10 mouse cellular contexts compared by ENCODE assay signal in genomic region chr17:84114279-84114994, GRCm38 (mm10).
A peak's percentile ranks its signal among the peaks of the same experiment; 100 is the strongest.
DNase-seq lines count a peak whose midpoint lies in the region; ATAC-seq lines count a peak whose summit lies in the region.
"Had no signal": no experiment of that assay in that cellular context is flagged by ENCODE, and none has a peak within 500 bp of the region (broad histone marks: within the 10 kb centered on the region; RNA-seq: fewer than 3 reads in every experiment).

No protein-coding gene starts in this region.

- 72% methylated on average over 9 of the region's 9 CpGs for WGBS in heart, embryonic 16.5 days
- 68% methylated on average over 9 of the region's 9 CpGs for WGBS in midbrain, embryonic 12.5 days
- 63% methylated on average over 9 of the region's 9 CpGs for WGBS in midbrain, embryonic 11.5 days
- WGBS in intestine, embryonic 15.5 days, result 75% methylated on average over 9 of the region's 9 CpGs
- 69% methylated on average over 9 of the region's 9 CpGs for WGBS in forebrain, embryonic 12.5 days

- no peaks in the 10 kb centered on the region for H3K9me3 ChIP-seq in heart, embryonic 16.5 days (replicated peaks; ENCODE audit: control insufficient read depth, low read length)
- H3K9me3 ChIP-seq in midbrain, embryonic 12.5 days, result no peaks in the 10 kb centered on the region
- H3K9me3 ChIP-seq in midbrain, embryonic 11.5 days (ENCODE audit: control insufficient read depth, low read length), result no peaks in the 10 kb centered on the region
- H3K9me3 ChIP-seq in intestine, embryonic 15.5 days, result no peaks in the 10 kb centered on the region
- H3K9me3 ChIP-seq in forebrain, embryonic 12.5 days, result no peaks in the 10 kb centered on the region
- H3K9me3 ChIP-seq: hindbrain, embryonic 15.5 days; neural tube, embryonic 15.5 days had no signal

- H3K36me3 ChIP-seq in heart, embryonic 16.5 days (ENCODE audit: control insufficient read depth, insufficient read depth), result no peaks in the 10 kb centered on the region
- H3K36me3 ChIP-seq in midbrain, embryonic 12.5 days, result no peaks in the 10 kb centered on the region
- no peaks in the 10 kb centered on the region for H3K36me3 ChIP-seq in midbrain, embryonic 11.5 days (ENCODE audit: control insufficient read depth, insufficient read depth, low read length)
- H3K36me3 ChIP-seq in intestine, embryonic 15.5 days, result no peaks in the 10 kb centered on the region
- H3K36me3 ChIP-seq in forebrain, embryonic 12.5 days (replicated peaks), result no peaks in the 10 kb centered on the region
- H3K36me3 ChIP-seq: hindbrain, embryonic 15.5 days; neural tube, embryonic 15.5 days had no signal

- no peak for DNase-seq in heart, postnatal 14 days
- no peak for DNase-seq in midbrain, embryonic 11.5 days (ENCODE audit: low spot score, missing footprints)

- ATAC-seq in heart, embryonic 16.5 days (replicated peaks; ENCODE audit: extremely low read depth, insufficient read depth, low FRiP score), result no peak
- 0 out of 2 replicates have a peak, but pooled peaks have one; percentile 31 for ATAC-seq in midbrain, embryonic 12.5 days (ENCODE audit: low FRiP score, low read depth)
- no peak; the same call in 1 of the 2 replicates for ATAC-seq in midbrain, embryonic 11.5 days (ENCODE audit: low FRiP score)
- ATAC-seq in intestine, embryonic 15.5 days, result peak; percentile 19; the same call in 1 of the 2 replicates
- ATAC-seq in monocyte, adult 5-6 weeks (replicated peaks; ENCODE audit: insufficient number of reproducible peaks, low FRiP score, low TSS enrichment, poor library complexity, severe bottlenecking), result peak; percentile 1
- no peak for ATAC-seq in forebrain, embryonic 12.5 days (ENCODE audit: low FRiP score)
- ATAC-seq in inflammation-experienced regulatory T-cells, adult 6 months, result no peak

- H3K27ac ChIP-seq in heart, embryonic 16.5 days (ENCODE audit: low read length), result peak overlapping the region; percentile 26; the same call in 1 of the 2 replicates
- no peak overlapping the region for H3K27ac ChIP-seq in midbrain, embryonic 12.5 days (replicated peaks)
- H3K27ac ChIP-seq in midbrain, embryonic 11.5 days (ENCODE audit: low read depth, low read length), result no peak overlapping the region
- no peak overlapping the region for H3K27ac ChIP-seq in intestine, embryonic 15.5 days
- no peak overlapping the region for H3K27ac ChIP-seq in forebrain, embryonic 12.5 days
- H3K27ac ChIP-seq: hindbrain, embryonic 15.5 days; neural tube, embryonic 15.5 days had no signal

- peaks cover 26% of the 10 kb centered on the region for H3K4me1 ChIP-seq in heart, embryonic 16.5 days (ENCODE audit: control insufficient read depth, insufficient read depth, low read length)
- peaks cover 4% of the 10 kb centered on the region; the same call in 1 of the 2 replicates for H3K4me1 ChIP-seq in midbrain, embryonic 12.5 days
- no peaks in the 10 kb centered on the region; the same call in 1 of the 2 replicates for H3K4me1 ChIP-seq in midbrain, embryonic 11.5 days (ENCODE audit: control insufficient read depth, insufficient read depth, low read length)
- H3K4me1 ChIP-seq in intestine, embryonic 15.5 days (replicated peaks), result peaks cover 45% of the 10 kb centered on the region
- H3K4me1 ChIP-seq in forebrain, embryonic 12.5 days, result peaks cover 6% of the 10 kb centered on the region

- no peaks in the 10 kb centered on the region for H3K27me3 ChIP-seq in heart, embryonic 16.5 days (ENCODE audit: control insufficient read depth, insufficient read depth, low read length)
- H3K27me3 ChIP-seq in midbrain, embryonic 12.5 days, result no peaks in the 10 kb centered on the region
- no peaks in the 10 kb centered on the region for H3K27me3 ChIP-seq in midbrain, embryonic 11.5 days (ENCODE audit: control insufficient read depth, insufficient read depth, low read length)
- H3K27me3 ChIP-seq in intestine, embryonic 15.5 days (replicated peaks), result no peaks in the 10 kb centered on the region
- no peaks in the 10 kb centered on the region for H3K27me3 ChIP-seq in forebrain, embryonic 12.5 days
- H3K27me3 ChIP-seq: hindbrain, embryonic 15.5 days; neural tube, embryonic 15.5 days had no signal

- peak overlapping the region; percentile 32 for H3K9ac ChIP-seq in heart, embryonic 16.5 days (ENCODE audit: low read length)
- no peak overlapping the region for H3K9ac ChIP-seq in midbrain, embryonic 12.5 days (replicated peaks)
- no peak overlapping the region for H3K9ac ChIP-seq in midbrain, embryonic 11.5 days (ENCODE audit: low read length)
- peak overlapping the region; percentile 24; the same call in 1 of the 2 replicates for H3K9ac ChIP-seq in intestine, embryonic 15.5 days
- no peak overlapping the region for H3K9ac ChIP-seq in forebrain, embryonic 12.5 days
- H3K9ac ChIP-seq: hindbrain, embryonic 15.5 days; neural tube, embryonic 15.5 days had no signal

- H3K4me2 ChIP-seq in heart, embryonic 16.5 days (ENCODE audit: low read depth, low read length), result no peak overlapping the region
- H3K4me2 ChIP-seq in midbrain, embryonic 12.5 days (replicated peaks), result no peak overlapping the region
- H3K4me2 ChIP-seq in midbrain, embryonic 11.5 days, result no peak overlapping the region
- no peak overlapping the region for H3K4me2 ChIP-seq in intestine, embryonic 15.5 days (replicated peaks)
- H3K4me2 ChIP-seq in forebrain, embryonic 12.5 days, result no peak overlapping the region
- H3K4me2 ChIP-seq: hindbrain, embryonic 15.5 days; neural tube, embryonic 15.5 days had no signal

- no peak overlapping the region for H3K4me3 ChIP-seq in heart, embryonic 16.5 days (ENCODE audit: low read length)
- H3K4me3 ChIP-seq in midbrain, embryonic 12.5 days, result no peak overlapping the region
- no peak overlapping the region for H3K4me3 ChIP-seq in midbrain, embryonic 11.5 days (ENCODE audit: low read depth, low read length)
- no peak overlapping the region for H3K4me3 ChIP-seq in intestine, embryonic 15.5 days (replicated peaks)
- no peak overlapping the region for H3K4me3 ChIP-seq in forebrain, embryonic 12.5 days (replicated peaks)
- H3K4me3 ChIP-seq: hindbrain, embryonic 15.5 days; neural tube, embryonic 15.5 days had no signal

- intact Hi-C loops in heart, postnatal 14 days (cut with DNase I), result loop anchor here (5.0 kb wide), 2 partner anchors 142 to 212 kb away; no protein-coding TSS in a partner anchor

Comparison
In these comparisons a context has a peak if more than half of its experiments do, and no peak if none do; other contexts are left out.
1. ATAC-seq: peak in midbrain, embryonic 12.5 days (single experiment), intestine, embryonic 15.5 days (single experiment) and monocyte, adult 5-6 weeks (single experiment); none in heart, embryonic 16.5 days (single experiment), midbrain, embryonic 11.5 days (single experiment), forebrain, embryonic 12.5 days (single experiment) and inflammation-experienced regulatory T-cells, adult 6 months (single experiment).
2. H3K9ac ChIP-seq: peak in heart, embryonic 16.5 days (single experiment) and intestine, embryonic 15.5 days (single experiment); none in midbrain, embryonic 12.5 days (single experiment), midbrain, embryonic 11.5 days (single experiment) and forebrain, embryonic 12.5 days (single experiment).